Mouse (Mus musculus) CD4-positive, CD25-positive, alpha-beta regulatory T cell, adult 4 months (primary cell): ENCODE measurements around the gene Gm29554. TPM values are rescaled to one million over a fixed set of nuclear protein-coding genes. Genes with fewer than 3 reads are reported as not detected.
"Not testable (repeated sequence)": the region's sequence is repeated elsewhere in the genome, so short reads cannot be mapped to it uniquely, and the experiment has no call there.

Experiments
- ATAC-seq: one replicate; pipeline ENCODE4 v1.8.0; 2017
- polyA plus RNA-seq, 2 experiments: library from polyadenylated mRNA; unstranded; fragments of 100-300 nt; shearing (Covaris generic); gene quantifications; one replicate each; pipeline ENCODE4 v1.2.1; 2017

Gene Gm29554
- polyA plus RNA-seq, result not detected

GRCm38 (mm10) chrY:12273632-12274031 lies at the start of gene Gm29554:
Gene Gm29554 (plus strand): TSS chrY:12273932.
- ATAC-seq, result not testable (repeated sequence)

Other genes starting within 250 kb of the Gm29554 start
- gene Gm20812, start 108.0 kb downstream of the Gm29554 start, polyA plus RNA-seq, result not detected